Mouse (Mus musculus): ENCODE measurements around the gene Usp45.
"Not testable (repeated sequence)": the region's sequence is repeated elsewhere in the genome, so short reads cannot be mapped to it uniquely, and the experiment has no call there.

The Usp45 gene

DNA sequence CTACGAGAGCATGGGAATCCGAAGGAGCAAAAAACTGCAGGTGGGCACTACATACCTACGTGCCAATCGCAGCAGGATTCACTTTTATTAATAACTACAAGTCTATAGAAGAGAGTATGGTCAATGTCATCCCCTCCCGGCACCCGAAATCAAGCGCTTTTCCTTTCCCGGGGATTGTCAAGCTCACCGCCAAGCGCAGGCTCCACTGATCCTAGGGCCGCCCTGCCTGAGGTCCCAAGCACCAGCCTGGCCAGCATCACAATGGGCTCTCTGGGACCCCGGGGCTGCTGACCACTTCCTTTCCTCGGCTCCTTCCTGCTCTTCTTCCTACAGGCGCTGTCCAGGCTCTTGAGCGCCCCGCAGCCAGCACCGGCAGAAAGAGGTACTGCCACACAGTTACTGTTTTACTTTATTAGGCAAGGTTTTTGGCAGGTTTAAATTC, at the start of gene Usp45, which contains the start of gene Tstd3:
Usp45 (plus strand) TSS at position 294 of the 442 bp plus-strand sequence.
Tstd3 (minus strand) TSS at position 350 of the 442 bp plus-strand sequence.
- DNase-seq (ENCODE audit: extremely low read depth, insufficient read length, low spot score), result peak; percentile 81

DNA sequence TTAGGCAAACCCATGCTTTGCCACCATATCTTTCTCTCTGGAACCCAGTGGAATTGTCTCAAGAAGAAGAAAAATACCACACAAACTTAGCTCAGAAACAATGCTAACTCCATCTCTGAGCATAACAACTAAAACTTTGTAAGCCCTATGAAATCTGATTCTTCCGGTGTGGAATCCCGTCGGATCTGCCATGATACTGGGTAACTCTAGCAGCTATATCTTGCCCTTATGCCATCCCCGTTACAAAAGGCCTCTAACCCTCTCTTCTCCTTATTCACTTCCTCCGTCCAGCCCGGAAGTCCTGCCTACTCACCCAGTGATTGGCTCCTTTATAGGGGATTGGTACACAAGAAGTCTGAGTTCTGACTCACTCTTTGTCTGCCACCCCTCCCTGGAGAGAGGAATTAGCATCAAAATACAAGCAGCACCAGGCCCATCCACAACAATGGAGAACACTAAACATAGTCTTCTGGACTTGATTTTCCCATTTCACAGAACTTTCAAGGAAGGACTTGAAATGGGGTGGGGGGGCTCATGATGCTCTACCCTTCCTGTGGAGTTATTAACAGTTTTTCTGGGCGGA, 44.1 kb upstream of the Usp45 start:
- peak; percentile 61 for DNase-seq (ENCODE audit: extremely low read depth, insufficient read length, low spot score)

DNA sequence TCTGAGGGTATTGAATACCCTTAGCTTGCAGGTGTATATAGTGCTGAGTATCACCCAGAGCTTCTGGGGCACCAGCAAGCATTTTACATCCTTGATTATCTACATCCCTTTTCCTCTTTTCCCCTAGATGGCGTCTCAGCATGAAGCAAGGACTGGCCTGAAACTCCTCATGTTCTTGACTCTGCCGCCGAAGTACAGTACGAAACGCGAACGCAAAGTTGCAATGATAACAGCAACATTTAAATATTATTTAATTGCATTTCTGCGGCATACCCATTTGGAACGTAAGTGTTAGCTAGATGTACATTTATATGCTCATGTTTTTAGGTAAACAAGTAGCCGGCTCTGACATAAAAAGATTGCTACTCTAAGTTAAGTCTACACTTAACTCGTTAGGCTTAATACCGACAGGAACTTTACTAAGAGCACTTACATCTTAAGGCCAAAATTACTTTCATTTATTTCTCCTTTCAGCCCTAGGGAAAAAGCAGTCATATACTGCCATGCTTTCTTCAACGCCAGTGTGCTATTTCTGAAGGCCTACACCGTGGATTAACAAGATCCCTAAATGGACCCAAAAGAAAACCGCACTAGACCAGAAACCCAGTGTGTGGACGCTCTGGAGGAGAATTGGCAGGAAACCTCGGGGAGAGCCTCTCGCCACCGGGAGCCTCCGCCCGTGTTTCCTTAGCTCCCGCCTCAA, 39.9 kb upstream of the Usp45 start:
- no peak for DNase-seq (ENCODE audit: extremely low read depth, insufficient read length, low spot score)

DNA sequence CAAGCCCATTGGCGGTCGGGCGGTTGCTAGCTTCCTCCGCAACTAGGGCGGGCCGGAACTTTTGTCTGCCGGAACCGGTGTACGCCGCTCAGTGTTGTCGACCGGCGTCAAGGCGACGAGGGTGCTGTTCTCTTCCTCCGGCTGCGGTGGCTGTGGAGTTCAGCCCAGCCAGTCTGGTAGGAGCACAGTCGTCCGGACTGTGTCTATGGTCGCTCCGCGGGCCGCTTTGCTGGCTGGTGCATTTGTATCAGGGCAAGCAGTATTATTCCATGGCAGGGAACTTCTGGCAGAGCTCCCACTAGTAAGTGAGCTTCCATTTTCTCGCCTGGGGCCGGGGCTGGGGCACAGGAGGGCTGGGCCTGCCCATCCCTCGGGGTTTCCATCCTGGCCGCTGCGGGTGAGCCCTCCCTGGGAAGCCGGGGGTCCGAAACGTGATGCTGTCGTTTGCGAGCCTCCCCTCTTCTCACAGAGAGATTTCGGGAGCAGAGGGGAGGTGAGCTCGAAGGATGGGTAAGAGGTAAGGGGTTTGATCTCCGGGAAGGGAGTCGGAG, 39.3 kb upstream of the Usp45 start, which contains the start of gene Ccnc:
Ccnc (plus strand) TSS at position 87 of the 551 bp plus-strand sequence.
- peak; percentile 98 for DNase-seq (ENCODE audit: extremely low read depth, insufficient read length, low spot score)

GRCm38 (mm10) chr4:21739169-21739568, 27.8 kb upstream of the Usp45 start:
- peak; percentile 39 for DNase-seq (ENCODE audit: extremely low read depth, insufficient read length, low spot score)

GRCm38 (mm10) chr4:21744142-21744541, 22.8 kb upstream of the Usp45 start:
- DNase-seq (ENCODE audit: extremely low read depth, insufficient read length, low spot score), result not testable (repeated sequence)

GRCm38 (mm10) chr4:21745723-21746122, 21.2 kb upstream of the Usp45 start:
- DNase-seq (ENCODE audit: extremely low read depth, insufficient read length, low spot score), result no peak

GRCm38 (mm10) chr4:21755123-21755789, 11.7 kb upstream of the Usp45 start:
- DNase-seq (ENCODE audit: extremely low read depth, insufficient read length, low spot score), result peak; percentile 34

DNA sequence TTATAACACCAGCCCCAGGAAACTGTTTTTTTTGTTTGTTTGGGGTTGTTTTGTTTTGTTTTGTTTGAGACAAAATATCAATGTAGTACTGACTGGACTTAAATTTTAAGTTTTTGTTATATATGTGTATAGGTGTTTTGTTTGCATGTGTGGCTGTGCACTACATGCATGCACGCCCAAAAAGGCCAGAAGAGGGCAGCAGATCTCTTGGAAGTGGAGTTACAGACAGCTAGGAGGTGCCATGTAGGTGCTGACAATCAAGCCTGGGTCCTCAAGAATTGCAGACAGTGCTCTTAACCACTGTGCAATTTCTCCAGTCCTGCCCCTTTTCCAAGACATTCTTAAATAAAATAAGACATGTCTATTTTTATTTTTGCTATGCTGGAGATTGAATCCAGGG, 8.1 kb upstream of the Usp45 start:
- no peak for DNase-seq (ENCODE audit: extremely low read depth, insufficient read length, low spot score)

GRCm38 (mm10) chr4:21761416-21762160, 5.4 kb upstream of the Usp45 start:
- no peak for DNase-seq (ENCODE audit: extremely low read depth, insufficient read length, low spot score)

- DNase-seq (ENCODE audit: extremely low read depth, insufficient read length, low spot score), result no peak
Measured at GRCm38 (mm10) chr4:21763827-21764226, 3.1 kb upstream of the Usp45 start.

DNA sequence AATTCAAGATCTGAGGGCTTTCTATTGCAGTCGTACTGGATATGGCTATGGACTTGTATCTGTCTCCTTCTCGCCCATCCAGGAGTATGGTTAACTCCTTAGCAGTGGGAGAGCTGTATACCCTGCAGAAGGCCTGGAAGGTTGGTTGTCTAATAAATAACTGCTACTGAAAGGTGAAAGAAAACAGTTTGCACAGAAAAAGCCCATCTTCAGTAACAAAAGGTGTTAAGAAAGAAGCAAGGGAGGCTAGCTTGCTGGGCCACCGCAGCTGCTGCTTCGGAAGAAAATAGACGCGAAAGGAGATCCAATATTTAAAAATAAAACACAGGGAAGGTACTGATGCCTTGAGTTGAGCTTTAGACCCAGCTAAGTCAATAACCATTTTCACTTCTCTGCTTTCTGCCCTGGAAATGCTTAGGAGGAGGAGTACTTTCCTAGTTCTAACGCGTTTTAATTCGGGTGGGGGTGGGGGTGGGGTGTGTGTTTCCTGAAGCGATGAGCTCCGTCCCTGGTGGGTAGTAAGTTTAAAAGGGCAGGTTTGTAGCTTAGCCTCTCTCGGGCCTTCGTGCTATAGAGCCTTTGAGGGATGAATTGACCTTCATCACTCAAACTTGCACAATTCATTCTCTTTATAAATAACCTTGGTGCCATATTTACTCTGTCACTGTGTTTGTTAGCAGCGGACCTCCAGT, 639 bp upstream of the Usp45 start:
- no peak for DNase-seq (ENCODE audit: extremely low read depth, insufficient read length, low spot score)

- DNase-seq (ENCODE audit: extremely low read depth, insufficient read length, low spot score), result no peak
Measured at GRCm38 (mm10) chr4:21771064-21771463, 4.1 kb downstream of the Usp45 start.

GRCm38 (mm10) chr4:21772306-21772705, 5.3 kb downstream of the Usp45 start:
- no peak for DNase-seq (ENCODE audit: extremely low read depth, insufficient read length, low spot score)

- peak; percentile 96 for DNase-seq (ENCODE audit: extremely low read depth, insufficient read length, low spot score)
Measured at GRCm38 (mm10) chr4:21776091-21776945, 9.4 kb downstream of the Usp45 start.

- DNase-seq (ENCODE audit: extremely low read depth, insufficient read length, low spot score), result no peak
Measured at GRCm38 (mm10) chr4:21776946-21777265, 9.9 kb downstream of the Usp45 start.

DNA sequence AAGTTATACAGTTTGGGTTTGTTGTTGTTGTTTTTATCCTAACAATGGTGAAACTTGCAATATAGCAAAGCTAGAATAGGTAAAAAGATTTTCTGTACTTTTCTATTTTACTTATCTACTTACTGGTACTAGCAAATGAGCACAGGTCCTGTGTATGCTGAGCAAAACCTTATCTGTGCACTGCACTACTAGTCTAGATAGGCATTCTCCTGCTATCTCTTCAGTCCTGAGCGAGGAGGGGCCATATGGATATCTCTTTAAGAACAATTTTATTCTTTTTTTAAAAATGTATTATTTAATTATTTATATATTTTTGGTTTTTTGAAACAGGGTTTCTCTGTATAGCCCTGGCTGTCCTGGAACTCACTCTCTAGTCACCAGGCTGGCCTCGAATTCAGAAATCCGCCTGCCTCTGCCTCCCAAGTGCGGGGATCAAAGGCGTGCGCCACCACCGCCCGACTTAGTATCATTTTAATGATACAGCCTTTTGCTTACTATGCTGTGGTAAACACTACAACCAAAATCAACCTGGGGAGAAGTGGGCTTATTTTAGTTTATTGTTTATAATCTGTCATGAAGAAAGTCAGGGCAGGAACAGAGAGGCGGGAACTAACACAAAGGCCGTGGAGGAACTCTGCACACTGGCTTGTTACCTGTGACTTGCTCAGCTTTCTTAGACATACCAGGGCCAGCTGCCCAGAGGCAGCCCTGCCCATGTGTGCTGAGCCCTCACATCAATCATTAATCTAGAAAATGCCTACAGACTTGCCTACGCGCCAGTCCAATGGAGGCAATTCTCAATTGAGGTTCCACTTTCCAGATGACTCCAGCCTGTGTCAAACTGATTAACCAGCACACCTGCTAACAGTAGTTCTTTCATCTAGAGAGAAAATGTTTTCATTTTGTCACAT, 14.1 kb downstream of the Usp45 start:
- DNase-seq (ENCODE audit: extremely low read depth, insufficient read length, low spot score), result no peak

GRCm38 (mm10) chr4:21786268-21786667, 19.3 kb downstream of the Usp45 start:
- no peak for DNase-seq (ENCODE audit: extremely low read depth, insufficient read length, low spot score)

All from 3134 (cell line).